Mouse (Mus musculus) liver, postnatal 0 days (tissue): ENCODE data around the gene Dph5. TPM values are rescaled to one million over a fixed set of nuclear protein-coding genes. Genes with fewer than 3 reads are reported as not detected.

Experiments
- ATAC-seq: fragments of 200-750 bp; cut with Nextera tagmentation; 2 replicates; pipeline ENCODE4 v1.8.0; 2017; ENCODE audit warnings: mild to moderate bottlenecking, moderate library complexity
- DNase-seq: peaks from one replicate; pipeline ENCODE4 v3.0.0-alpha.2; 2016
- H3K27ac ChIP-seq: fragments of 300-500 bp; sonication (generic); 2 replicates; pipeline ENCODE4 v1.5.1; 2014; ENCODE audit warnings: antibody characterized with exemption, moderate library complexity, mild to moderate bottlenecking, low read depth
- H3K27me3 ChIP-seq: fragments of 300-500 bp; sonication (generic); 2 replicates; pipeline ENCODE4 v1.6.1; 2014; ENCODE audit warnings: low read length, control low read depth, mixed read lengths; ENCODE audit not compliant: insufficient read depth
- H3K36me3 ChIP-seq: fragments of 300-500 bp; sonication (generic); replicated peaks from 2 replicates; pipeline ENCODE4 v1.6.1; 2014; ENCODE audit warnings: mild to moderate bottlenecking, control low read depth, low read length, moderate library complexity, mixed read lengths; ENCODE audit not compliant: insufficient read depth
- H3K4me1 ChIP-seq: fragments of 300-500 bp; sonication (generic); 2 replicates; pipeline ENCODE4 v1.6.1; 2014; ENCODE audit warnings: antibody characterized with exemption, mild to moderate bottlenecking, control low read depth; ENCODE audit not compliant: insufficient read depth
- H3K4me2 ChIP-seq: fragments of 300-500 bp; sonication (generic); 2 replicates; pipeline ENCODE4 v1.6.1; 2014; ENCODE audit warnings: low read depth, mild to moderate bottlenecking, low read length, moderate library complexity, mixed read lengths
- H3K4me3 ChIP-seq: fragments of 300-500 bp; sonication (generic); 2 replicates; pipeline ENCODE4 v1.5.1; 2014; ENCODE audit warnings: low read depth, low read length
- H3K9ac ChIP-seq: fragments of 300-500 bp; sonication (generic); replicated peaks from 2 replicates; pipeline ENCODE4 v1.6.1; 2014; ENCODE audit warnings: mild to moderate bottlenecking, moderate library complexity
- H3K9me3 ChIP-seq: fragments of 300-500 bp; sonication (generic); 2 replicates; pipeline ENCODE4 v1.6.1; 2016; ENCODE audit warnings: mild to moderate bottlenecking, control low read depth, low read length, mixed read lengths
- CTCF ChIP-seq: sonication (generic); IDR thresholded peaks from 2 replicates; pipeline ENCODE4 v1.5.1; 2016; ENCODE audit warnings: antibody characterized with exemption, low read depth
- EP300 ChIP-seq: IDR thresholded peaks from 2 replicates; pipeline ENCODE4 v1.6.1; 2016; ENCODE audit warnings: antibody characterized with exemption, low read depth, mild to moderate bottlenecking
- WGBS: fragments of 180-500 bp; shearing (Covaris S2); extraction: QIAGEN DNeasy Blood & Tissue Kit; methylation state at CpG from one replicate; pipeline ENCODE4 v1.1.7; 2014; ENCODE audit not compliant: insufficient replicate concordance; 5-methylcytosine and 5-hydroxymethylcytosine counted together
- microRNA-seq: library from miRNA; unstranded; fragments of <30 nt; microRNA quantifications from one replicate; pipeline ENCODE4, GENCODE M21; 2016
- polyA plus RNA-seq: library from polyadenylated mRNA; unstranded; fragments of >200 nt; fragmentation: Nextera tagmentation; extraction: Ambion mirVana; gene quantifications from 2 replicates; pipeline ENCODE4 v1.2.1, GENCODE M21; 2015

Dph5 gene
- polyA plus RNA-seq, 1 experiment from 2014 or later = 16.2 TPM

- WGBS = 80% methylated on average over 14 of the region's 14 CpGs
- Histone ChIP-seq H3K9me3 (no peaks in the 10 kb centered on the region), H3K36me3 (peaks cover 32% of the 10 kb centered on the region), H3K27ac (no peak overlapping the region), H3K4me1 (no peaks in the 10 kb centered on the region), H3K9ac (no peak overlapping the region), H3K4me3 (no peak overlapping the region), H3K4me2 (no peak overlapping the region), H3K27me3 (no peaks in the 10 kb centered on the region)
- DNase-seq (no peak), ATAC-seq (no peak)
- TF ChIP-seq CTCF = no peak
- TF ChIP-seq EP300 = no peak
Measured at GRCm38 (mm10) chr3:115971891-115972646, 84.4 kb downstream of the Dph5 start.

GRCm38 (mm10) chr3:115974228-115974627 lies 86.6 kb downstream of the Dph5 start:
- 79% methylated on average over 6 of the region's 6 CpGs for WGBS

GRCm38 (mm10) chr3:115974995-115975394 lies 87.4 kb downstream of the Dph5 start:
- no peak for ATAC-seq
- 88% methylated on average over 10 of the region's 10 CpGs for WGBS
- no peak for TF ChIP-seq EP300
- TF ChIP-seq CTCF = no peak

More at GRCm38 (mm10) chr3:115974228-115974627, 86.6 kb downstream of the Dph5 start:
- Histone ChIP-seq H3K27me3 (no peaks in the 10 kb centered on the region), H3K4me3 (no peak overlapping the region), H3K4me1 (no peaks in the 10 kb centered on the region), H3K27ac (no peak overlapping the region), H3K9ac (no peak overlapping the region), H3K9me3 (no peaks in the 10 kb centered on the region), H3K4me2 (no peak overlapping the region), H3K36me3 (peaks cover 47% of the 10 kb centered on the region)
- ATAC-seq (no peak), DNase-seq (no peak)
- TF ChIP-seq CTCF = no peak
- TF ChIP-seq EP300 = no peak

GRCm38 (mm10) chr3:115979000-115979399 lies 91.4 kb downstream of the Dph5 start:
- Histone ChIP-seq H3K27ac (no peak overlapping the region), H3K4me1 (no peaks in the 10 kb centered on the region), H3K4me3 (no peak overlapping the region), H3K9me3 (no peaks in the 10 kb centered on the region), H3K4me2 (no peak overlapping the region), H3K27me3 (no peaks in the 10 kb centered on the region), H3K9ac (no peak overlapping the region), H3K36me3 (peaks cover 45% of the 10 kb centered on the region)
- DNase-seq (no peak), ATAC-seq (no peak)
- 27% methylated on average over 1 of the region's 1 CpGs for WGBS
- TF ChIP-seq CTCF (peak; percentile 45), EP300 (no peak)

More at GRCm38 (mm10) chr3:115974995-115975394, 87.4 kb downstream of the Dph5 start:
- no peaks in the 10 kb centered on the region for H3K4me1 ChIP-seq
- H3K36me3 ChIP-seq = peaks cover 52% of the 10 kb centered on the region
- H3K9ac ChIP-seq = no peak overlapping the region
- no peaks in the 10 kb centered on the region for H3K27me3 ChIP-seq
- no peaks in the 10 kb centered on the region for H3K9me3 ChIP-seq
- no peak for DNase-seq
- H3K27ac ChIP-seq = no peak overlapping the region
- no peak overlapping the region for H3K4me3 ChIP-seq
- no peak overlapping the region for H3K4me2 ChIP-seq

GRCm38 (mm10) chr3:115983217-115983616 lies 95.6 kb downstream of the Dph5 start:
- no peaks in the 10 kb centered on the region for H3K4me1 ChIP-seq
- DNase-seq (no peak), ATAC-seq (no peak)
- H3K27ac ChIP-seq = no peak overlapping the region
- WGBS = 88% methylated on average over 8 of the region's 8 CpGs
- H3K4me3 ChIP-seq = no peak overlapping the region
- TF ChIP-seq CTCF (no peak), EP300 (no peak)
- no peak overlapping the region for H3K9ac ChIP-seq
- H3K36me3 ChIP-seq = peaks cover 35% of the 10 kb centered on the region
- no peak overlapping the region for H3K4me2 ChIP-seq
- no peaks in the 10 kb centered on the region for H3K9me3 ChIP-seq
- no peaks in the 10 kb centered on the region for H3K27me3 ChIP-seq

Small RNA genes lying within 50 kb of the gene (microRNA-seq; reads per million reads assigned to microRNA genes)
- gene Mir669n = not detected

Other genes starting within 250 kb of the Dph5 start
- 10.3 and 11.1 TPM in 2 replicates for gene S1pr1, start 172.8 kb upstream of the Dph5 start, polyA plus RNA-seq
- gene Slc30a7, start 119.6 kb downstream of the Dph5 start, polyA plus RNA-seq = 11.0 and 14.2 TPM in 2 replicates
- 4.6 and 5.8 TPM in 2 replicates for gene Extl2, start 119.6 kb downstream of the Dph5 start, polyA plus RNA-seq
- gene Vcam1, start 241.9 kb downstream of the Dph5 start, polyA plus RNA-seq = 88.6 and 93.4 TPM in 2 replicates